Mouse (Mus musculus) thymus, postnatal 25 days (tissue): ENCODE data around the gene Cyb5rl.
A peak's percentile ranks its signal among the peaks of the same experiment; 100 is the strongest.

ENCODE experiments used
- DNase-seq: peaks from one replicate; pipeline ENCODE4 v3.0.0; 2022

Cyb5rl gene

GRCm38 (mm10) chr4:107066252-107067124, at the start of gene Cyb5rl, which contains the start of gene Mrpl37:
Cyb5rl (plus strand) TSS chr4:107066988.
Mrpl37 (minus strand) TSS chr4:107066868.
- DNase-seq: peak; percentile 98

GRCm38 (mm10) chr4:107017257-107017656, 49.5 kb upstream of the Cyb5rl start:
- no peak for DNase-seq

- DNase-seq: no peak
Observed at GRCm38 (mm10) chr4:107018521-107018920, 48.3 kb upstream of the Cyb5rl start.

GRCm38 (mm10) chr4:107019027-107019426, 47.8 kb upstream of the Cyb5rl start:
- no peak for DNase-seq

- no peak for DNase-seq
Observed at GRCm38 (mm10) chr4:107020287-107021000, 46.3 kb upstream of the Cyb5rl start.

- DNase-seq: no peak
Observed at GRCm38 (mm10) chr4:107021464-107021863, 45.3 kb upstream of the Cyb5rl start.

- DNase-seq: no peak
Observed at GRCm38 (mm10) chr4:107024899-107025298, 41.9 kb upstream of the Cyb5rl start.

- no peak for DNase-seq
Observed at GRCm38 (mm10) chr4:107025369-107025768, 41.4 kb upstream of the Cyb5rl start.

GRCm38 (mm10) chr4:107026451-107026850, 40.3 kb upstream of the Cyb5rl start:
- no peak for DNase-seq

GRCm38 (mm10) chr4:107035689-107036088, 31.1 kb upstream of the Cyb5rl start:
- no peak for DNase-seq

- no peak for DNase-seq
Observed at GRCm38 (mm10) chr4:107036985-107037384, 29.8 kb upstream of the Cyb5rl start.

- no peak for DNase-seq
Observed at GRCm38 (mm10) chr4:107038303-107038702, 28.5 kb upstream of the Cyb5rl start.

GRCm38 (mm10) chr4:107039270-107039669, 27.5 kb upstream of the Cyb5rl start:
- no peak for DNase-seq

- no peak for DNase-seq
Observed at GRCm38 (mm10) chr4:107042304-107042703, 24.5 kb upstream of the Cyb5rl start.

GRCm38 (mm10) chr4:107045188-107045587, 21.6 kb upstream of the Cyb5rl start:
- DNase-seq: no peak

- DNase-seq: no peak
Observed at GRCm38 (mm10) chr4:107047806-107048205, 19.0 kb upstream of the Cyb5rl start.

- no peak for DNase-seq
Observed at GRCm38 (mm10) chr4:107048568-107049162, 18.1 kb upstream of the Cyb5rl start.

- DNase-seq: no peak
Observed at GRCm38 (mm10) chr4:107051889-107052288, 14.9 kb upstream of the Cyb5rl start.

GRCm38 (mm10) chr4:107052962-107053553, 13.7 kb upstream of the Cyb5rl start:
- no peak for DNase-seq

- DNase-seq: no peak
Observed at GRCm38 (mm10) chr4:107056088-107056487, 10.7 kb upstream of the Cyb5rl start.

GRCm38 (mm10) chr4:107058346-107058745, 8.4 kb upstream of the Cyb5rl start:
- no peak for DNase-seq

- no peak for DNase-seq
Observed at GRCm38 (mm10) chr4:107058781-107059180, 8.0 kb upstream of the Cyb5rl start.

- no peak for DNase-seq
Observed at GRCm38 (mm10) chr4:107061560-107061959, 5.2 kb upstream of the Cyb5rl start.
